Mouse (Mus musculus) c-Kit-positive CD71-positive TER-119-positive erythroid progenitor cells, embryonic 14.5 days (primary cell): ENCODE measurements around the gene Il33.

Source experiments
- DNase-seq: peaks from one replicate; pipeline ENCODE4 v3.0.0-alpha.2; 2013; ENCODE audit warnings: low spot score

Il33 gene

DNA sequence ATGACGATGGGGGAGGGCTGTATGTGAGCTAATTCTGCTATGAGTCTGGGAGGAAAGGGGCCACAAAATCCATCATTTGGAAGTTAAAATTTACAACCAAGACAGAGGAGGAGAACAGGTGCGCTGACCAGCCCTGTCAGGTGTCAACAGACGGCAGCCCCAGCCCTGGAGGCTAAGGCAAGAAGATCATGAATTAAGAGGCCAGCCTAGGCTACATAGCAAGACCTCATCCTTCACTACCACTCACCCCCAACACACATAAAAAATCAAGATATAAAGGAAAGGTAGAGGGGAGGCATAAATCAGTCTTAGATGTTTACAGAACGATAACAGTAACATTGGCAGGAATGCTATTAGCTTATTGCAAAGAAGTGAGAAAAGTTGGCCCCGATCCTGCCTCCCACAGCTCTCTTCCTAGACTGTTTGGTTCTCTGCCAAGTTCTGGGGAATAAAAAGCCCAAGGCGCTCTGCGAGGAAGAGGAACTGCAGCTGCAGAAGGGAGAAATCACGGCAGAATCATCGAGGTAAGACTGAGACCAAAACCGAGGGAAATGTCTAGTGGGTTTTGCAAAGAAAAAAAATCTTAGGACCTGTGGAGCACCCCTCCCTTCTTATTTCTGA, at the start of gene Il33:
Il33 (plus strand) TSS at position 477 of the 621 bp plus-strand sequence.
- no peak for DNase-seq

DNA sequence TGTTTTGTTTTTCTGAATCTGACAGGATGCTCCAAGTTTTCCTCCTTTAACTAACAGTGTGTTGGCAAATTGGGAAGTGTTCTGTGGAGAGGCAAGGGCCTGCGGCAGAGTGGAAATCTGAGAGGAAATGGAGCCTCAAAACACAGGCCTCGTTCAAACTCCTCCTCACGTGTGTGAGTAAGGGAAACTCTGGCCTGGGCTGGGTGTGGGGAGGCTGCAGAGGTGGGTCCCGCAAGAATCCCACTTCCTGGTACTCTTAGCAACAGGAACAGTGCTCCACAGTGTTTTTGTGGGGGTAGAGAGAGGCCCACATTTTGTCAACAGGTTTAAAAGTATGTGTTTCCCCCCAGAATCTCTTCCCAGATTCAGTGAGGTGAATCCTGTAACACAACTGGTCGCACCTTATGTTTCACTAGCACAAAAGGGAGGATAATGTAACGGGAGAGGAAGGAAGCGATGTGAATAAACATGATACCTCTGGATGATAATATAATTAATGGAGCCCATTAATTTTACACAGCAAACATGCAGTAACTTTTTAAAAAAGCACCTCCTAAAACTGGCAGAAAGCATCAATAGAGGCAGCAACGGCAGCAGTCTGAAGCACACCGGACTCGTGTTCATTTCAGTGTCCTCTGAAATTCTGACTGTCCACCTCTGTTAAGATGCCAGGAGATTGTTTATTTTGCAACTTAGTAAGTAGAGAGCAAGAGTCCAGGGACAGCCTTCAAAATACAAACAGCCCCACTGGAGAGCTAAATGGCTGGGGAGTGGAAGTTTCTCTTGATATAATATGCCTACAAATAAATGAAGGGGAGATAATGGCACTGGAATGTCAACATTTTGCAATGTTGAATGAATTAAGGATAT, 47.3 kb upstream of the Il33 start:
- no peak for DNase-seq

DNA sequence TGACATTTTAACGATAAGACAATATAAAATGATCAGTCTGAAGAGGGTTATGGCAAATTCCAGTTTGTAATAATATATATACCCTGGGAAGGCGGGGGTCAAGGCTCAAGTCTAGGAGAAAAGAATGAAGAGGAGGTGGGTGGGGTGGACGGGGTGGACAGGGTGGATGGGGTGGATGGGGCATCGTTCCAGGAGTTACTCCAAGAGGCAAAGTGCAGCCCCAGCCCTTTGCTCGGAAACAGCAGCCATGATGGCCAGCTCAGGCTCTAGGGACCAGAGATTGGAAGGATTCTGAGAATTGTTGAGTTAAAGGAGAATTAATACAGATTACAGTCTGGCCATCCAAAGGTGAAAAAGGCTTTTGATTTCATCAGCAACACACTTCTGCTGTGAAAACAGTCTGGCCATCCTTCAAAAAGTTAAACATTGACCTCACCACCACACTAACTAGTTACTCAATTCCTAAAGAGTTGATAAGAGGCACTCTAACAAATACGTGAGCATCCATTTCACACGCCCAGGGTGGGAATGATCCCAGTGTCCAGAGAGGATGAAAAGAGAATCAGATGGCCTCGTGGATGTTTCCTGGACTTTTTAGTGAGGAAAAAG, 45.9 kb upstream of the Il33 start:
- no peak for DNase-seq

DNA sequence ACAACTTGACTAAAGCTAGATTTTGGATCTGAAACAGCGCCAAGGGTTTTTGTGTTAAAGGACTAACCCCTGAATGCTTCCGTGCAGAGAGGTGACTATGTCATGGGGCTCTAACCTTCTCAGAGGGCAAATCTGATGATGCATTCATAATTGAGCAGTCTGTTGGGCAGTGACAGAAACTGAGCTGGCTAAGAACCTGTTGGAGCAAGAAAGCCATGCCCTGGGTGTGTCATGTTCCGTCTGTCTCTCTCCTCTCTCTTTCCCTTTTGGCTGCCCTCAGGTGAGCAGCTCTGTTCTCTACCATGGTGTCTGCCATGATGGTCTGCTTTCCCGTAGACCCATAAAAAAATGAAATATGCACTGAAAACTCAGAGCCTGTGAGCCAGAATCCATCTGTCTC, 44.0 kb upstream of the Il33 start:
- DNase-seq = no peak

DNA sequence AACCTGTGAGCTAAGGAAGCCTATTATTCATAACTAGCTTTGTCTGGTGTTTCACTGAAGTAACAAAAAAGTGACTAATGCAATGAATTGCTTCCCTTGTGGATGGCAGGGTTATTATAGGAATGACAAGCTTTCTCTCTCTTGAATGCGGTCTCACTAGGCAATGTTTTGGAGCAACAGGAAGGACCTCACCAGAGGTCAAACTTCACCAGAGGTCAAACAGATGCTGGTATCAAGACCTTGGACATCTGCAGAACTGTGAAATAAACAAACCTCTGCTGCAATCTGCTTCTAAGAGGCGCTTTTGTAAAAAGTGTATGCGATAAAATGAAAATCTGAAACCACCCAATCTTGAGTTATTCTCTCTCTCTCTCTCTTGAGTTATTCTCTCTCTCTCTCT, 42.2 kb upstream of the Il33 start:
- DNase-seq = no peak

DNA sequence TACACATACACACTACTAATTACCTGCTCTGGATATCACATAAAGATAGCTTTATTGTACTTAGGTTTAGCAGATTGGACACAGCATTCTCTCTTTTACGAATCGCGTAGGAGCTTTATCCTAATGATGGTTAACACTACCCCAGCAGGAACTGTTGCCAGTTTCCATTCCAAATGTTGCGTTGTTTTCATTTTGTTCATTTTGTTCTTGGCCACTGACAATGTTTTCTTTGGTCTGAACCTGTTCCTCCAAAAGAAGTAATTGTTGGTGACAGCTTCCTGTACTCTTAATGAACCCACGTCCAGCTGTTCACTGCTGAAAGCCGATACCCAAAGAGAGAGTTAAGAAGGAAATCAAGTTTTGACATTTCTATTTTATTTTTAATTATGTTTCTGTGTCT, 39.4 kb upstream of the Il33 start:
- DNase-seq = no peak

DNA sequence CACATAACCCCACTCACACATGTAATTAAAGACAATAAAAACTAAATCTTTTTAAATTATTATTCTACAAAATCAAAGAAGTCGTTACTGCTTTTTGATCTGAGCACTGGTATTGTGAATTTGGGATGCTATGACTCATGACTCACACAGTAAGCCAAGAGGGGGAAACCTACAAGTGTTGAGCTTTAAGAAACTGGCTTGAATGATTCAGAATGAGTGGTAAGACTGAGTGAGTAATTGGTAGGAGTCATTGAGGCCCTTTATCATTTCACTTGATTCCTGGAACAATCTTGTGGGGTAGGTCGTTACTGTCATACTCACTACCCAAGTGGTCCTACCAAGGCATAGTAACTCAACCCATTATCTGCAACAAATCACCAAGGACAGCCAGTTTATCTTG, 37.4 kb upstream of the Il33 start:
- no peak for DNase-seq

DNA sequence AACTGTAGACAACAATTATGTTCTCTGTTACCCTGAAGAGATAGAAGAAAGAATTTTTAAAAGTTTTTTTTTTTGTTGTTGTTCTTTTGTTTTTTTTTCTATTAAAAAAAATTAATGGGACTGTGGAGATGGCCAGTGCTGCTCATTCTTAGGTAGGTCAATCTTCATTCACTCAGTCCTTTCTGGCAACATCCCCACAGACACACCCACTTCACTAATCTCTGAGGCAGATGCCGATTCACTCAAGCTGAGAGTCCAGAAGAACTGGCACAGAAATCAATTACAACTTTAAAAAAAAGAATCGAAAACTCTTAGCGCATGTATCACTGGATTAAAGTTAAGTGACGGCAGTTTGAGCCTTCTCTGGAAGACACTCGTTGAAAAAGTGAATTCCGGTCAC, 36.0 kb upstream of the Il33 start:
- no peak for DNase-seq

DNA sequence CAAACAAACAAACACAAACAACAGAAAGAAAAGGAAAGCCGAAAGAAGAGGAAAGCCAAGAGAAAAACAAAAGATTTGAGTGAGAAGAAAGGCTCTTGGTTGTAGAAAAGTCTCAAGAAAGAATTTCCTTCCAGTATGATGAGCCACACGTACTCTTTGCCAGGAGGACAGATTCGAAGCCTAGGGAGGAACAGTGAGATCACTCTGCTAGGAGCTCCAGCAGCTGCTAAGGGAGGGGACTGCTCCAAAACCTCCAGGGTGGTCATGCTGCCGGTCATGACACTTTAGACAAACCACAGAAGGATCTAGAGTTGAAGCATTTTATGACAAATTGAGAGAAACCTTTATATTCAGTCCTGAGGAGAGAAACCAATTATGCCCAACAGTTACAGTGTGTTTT, 32.9 kb upstream of the Il33 start:
- no peak for DNase-seq

DNA sequence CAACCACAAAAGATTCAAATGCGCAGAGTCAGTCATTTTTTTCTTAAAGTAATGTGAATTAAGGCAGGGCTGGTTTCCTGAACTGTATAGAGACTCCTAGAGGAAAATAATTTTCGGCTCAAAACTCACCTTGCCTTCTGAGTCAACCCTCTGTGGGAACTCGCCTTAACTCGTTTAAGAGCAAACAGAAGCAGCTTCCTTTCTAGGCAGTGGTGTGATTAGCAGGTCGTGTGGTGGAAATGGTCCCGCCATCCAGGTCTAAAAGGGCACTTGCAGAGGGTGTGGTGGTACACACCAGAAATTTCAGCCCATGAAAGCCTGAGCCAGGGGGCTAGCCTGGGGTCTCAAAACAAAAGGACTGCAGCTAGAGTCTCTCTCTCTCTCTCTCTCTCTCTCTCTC, 32.1 kb upstream of the Il33 start:
- DNase-seq = no peak

DNA sequence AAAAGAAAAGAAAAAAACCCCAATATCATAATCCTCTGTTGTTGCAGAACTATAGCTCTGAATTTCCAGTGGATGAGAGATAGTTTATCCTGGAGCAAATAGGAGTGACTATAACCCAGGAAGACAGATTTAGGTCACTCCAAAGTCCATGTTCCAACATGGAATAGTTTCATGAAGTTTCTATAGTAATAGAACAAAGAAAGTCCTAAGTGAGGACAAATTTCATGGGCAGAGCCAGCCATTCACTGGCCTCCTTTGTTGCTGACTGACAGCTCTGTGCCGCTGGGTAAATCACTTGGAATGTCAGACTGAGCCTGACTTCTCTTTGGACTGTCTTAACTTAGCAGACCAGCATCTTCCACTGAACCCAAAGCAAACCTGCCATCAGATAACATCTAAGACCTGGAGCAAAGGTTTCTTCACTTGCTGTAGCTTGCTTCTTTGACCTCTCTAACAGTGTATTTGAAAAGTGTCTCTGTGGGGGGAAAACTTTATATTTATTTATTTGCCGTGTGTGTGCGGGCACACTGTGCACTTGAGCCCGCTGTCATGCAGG, 31.1 kb upstream of the Il33 start:
- DNase-seq = no peak

DNA sequence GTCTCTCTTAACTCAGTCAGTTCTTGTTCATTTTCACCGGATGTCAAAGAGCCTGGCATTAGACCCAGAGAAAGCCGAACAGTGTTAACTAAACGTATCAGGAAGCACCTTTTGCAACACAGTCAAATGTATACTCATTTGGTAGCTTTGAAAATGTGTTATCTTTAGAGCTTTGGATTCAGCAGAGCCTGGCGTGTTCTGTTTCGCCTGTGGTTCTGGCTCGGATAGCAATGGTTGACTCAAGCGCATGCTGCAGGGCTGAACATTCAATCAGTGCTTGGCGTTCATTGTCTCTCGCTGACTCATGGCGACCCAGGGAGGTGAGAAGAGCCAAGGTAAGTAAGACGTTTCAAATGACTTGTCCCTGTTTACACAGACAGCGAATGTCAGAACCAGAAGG, 30.5 kb upstream of the Il33 start:
- DNase-seq = no peak

DNA sequence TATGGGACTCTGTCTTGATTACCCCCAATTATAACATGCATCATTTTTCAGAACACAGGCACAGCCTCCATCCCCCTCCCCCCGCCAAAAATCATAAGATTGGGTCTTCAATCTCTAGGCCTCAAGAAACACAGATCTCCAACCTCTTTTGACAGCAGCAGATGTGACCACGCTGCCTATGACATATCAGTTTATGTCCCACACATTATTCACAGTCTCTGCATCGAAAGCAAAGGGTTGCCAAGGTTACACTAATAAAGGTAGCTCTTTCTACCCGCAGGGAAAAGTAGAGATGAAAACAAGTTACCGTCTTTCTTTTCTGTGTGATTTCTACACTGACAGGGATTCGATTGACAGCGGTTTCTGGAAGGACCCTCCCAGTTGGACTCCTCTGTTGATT, 29.9 kb upstream of the Il33 start:
- no peak for DNase-seq

DNA sequence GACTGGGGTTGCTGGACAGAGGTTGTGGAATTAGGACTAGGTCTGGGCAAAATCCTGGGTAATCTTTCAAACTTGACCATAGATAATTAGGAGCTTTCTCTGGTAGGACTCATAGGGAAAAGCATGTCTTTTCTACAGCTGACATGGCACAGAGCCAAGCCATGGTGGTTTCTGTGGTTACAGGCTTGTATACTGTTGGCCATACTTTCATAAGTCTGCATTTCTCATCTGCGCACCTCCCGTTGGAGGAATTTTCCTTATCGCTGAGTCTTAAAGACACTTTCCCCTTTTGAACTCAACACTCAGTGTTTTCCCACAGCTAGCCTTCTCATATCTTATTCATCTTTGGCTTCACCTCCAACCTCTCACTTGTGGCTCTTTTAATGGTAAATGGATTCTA, 24.6 kb upstream of the Il33 start:
- no peak for DNase-seq

DNA sequence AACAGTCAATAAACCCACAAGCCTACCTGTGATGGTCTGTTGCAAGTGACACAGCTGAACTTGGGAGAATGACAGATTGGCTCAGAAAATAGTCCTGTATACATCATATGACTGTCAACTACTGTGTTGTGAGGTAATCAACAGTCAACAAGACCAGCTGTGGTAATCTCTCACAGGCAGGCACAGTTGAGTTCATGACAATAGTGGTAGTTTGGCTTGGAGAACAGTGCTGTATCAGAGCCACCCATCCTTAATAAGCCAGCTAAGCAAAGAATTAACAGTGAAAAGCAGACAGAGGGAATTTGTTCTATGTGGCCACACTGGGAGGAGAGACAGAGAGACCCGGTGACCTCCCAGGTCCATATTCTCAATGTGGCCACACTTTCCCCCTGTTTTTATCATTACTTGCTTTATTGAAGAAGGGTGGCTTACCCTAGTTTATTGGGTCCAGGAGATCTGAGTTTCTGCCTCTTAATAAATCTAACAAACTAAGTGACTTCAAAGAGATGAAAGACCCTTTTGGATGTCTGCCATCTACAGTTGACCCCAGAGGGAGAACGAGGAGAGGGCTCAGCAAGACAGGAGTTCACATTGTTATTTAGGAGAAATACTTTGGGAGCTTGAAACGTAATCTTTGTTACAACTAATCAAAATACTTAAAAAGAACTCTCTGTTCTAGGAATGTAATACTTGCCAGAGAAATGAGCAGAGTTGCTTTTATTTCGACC, 22.4 kb upstream of the Il33 start:
- DNase-seq = no peak

DNA sequence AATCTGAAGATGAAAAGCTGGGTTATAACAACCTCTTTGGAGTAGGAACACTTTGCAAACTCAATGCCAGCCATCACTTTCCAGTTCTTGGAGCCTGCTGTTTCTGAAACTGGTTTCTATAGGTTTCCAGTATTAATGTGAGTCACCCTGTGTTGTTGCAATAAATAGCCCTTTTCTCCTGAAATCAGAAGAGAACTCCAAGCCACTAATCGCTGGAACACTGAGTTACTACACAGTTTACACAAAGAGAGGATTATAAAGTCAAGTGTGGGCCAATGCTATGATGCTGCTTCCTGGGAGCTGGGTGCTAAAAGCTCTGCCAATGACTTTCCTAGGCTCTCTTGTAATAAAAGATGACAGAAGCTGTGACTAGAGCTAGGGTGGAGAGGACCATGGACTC, 19.0 kb upstream of the Il33 start:
- no peak for DNase-seq

DNA sequence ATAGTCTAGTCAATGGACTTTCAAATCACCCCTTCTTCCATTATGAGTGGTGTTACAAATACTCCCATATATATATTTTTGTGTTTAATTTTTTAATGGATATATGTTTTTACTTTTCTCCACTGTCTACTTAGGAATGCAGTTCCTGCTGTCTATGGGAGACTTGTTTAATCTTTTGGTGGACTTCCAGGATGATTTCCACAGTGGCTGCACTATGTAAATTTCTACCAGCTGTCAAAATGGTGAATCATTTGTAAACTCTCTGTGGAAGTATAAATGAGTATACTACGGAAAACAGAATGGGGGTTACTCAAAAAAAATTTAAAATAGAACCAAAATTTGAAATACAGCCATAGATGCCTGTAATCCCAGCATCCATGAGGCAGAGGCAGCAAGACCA, 15.7 kb upstream of the Il33 start:
- no peak for DNase-seq

DNA sequence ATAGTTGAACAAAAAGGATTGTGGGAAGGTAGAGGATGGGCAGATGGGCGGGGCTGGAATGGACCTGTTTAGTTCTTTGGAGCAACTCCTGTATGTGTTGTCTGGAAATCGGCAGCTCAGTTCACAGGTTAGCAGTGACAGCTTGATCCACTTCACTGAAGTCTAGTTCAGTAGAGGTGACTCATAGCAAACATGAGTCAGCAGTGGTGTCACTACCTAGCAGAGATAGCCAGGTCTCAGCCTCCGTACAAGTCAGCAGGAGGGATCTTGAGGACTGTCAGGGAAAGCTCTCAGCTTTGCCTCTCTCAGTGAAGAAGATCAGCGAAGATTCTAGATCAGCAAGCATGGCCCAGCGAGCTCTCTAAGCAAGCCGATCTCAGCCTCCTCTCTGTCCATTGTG, 13.0 kb upstream of the Il33 start:
- DNase-seq = no peak

DNA sequence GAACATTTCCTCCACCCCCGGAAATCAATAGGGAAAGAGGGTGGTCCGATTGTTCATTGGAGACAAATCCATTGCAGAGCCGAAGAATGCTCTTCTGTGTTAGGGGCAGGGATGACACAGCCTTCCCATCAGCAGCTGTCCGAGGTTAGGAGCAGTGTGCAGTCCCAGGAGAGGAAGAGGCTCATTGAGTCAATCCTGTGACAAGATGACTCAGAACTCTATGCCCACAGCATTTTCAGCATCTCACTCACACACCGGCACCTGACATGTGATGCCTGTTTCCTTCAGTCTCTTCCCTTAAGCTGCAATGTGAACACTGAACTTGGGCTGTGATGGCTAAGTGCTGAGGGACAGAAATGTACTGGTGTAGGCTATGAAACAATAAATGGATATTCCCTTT, 7.5 kb upstream of the Il33 start:
- DNase-seq = no peak

DNA sequence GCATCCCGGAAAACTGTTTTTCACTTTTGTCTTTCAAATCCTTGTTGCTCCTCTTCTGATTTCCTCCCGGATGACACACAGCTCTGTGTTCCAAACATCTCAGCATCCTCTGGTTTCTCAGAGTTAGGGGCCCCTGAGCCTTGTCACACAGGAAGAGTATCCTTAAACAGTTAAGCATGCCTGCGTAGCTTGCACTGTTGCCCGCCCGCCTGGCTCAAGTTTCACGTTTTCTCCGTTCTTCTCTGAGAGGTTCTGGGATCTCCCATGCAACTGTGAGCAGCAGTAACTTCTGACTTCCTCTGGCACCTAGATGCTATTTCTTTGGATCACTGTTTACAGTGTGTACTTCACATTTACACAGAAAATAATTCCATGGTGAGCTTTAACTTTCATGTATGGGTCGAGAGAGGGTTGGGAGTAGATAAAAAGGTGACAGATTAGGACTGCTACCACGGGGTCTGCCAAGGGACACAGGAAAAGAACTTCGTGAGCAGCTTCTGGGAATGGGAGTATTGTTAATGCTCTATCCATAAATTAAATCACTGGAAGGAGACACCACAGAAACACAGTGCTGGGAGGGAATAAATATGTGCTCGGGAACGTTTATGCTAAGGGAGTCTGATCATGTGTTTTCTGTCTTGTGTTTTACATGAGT, 1.3 kb downstream of the Il33 start:
- DNase-seq = no peak

DNA sequence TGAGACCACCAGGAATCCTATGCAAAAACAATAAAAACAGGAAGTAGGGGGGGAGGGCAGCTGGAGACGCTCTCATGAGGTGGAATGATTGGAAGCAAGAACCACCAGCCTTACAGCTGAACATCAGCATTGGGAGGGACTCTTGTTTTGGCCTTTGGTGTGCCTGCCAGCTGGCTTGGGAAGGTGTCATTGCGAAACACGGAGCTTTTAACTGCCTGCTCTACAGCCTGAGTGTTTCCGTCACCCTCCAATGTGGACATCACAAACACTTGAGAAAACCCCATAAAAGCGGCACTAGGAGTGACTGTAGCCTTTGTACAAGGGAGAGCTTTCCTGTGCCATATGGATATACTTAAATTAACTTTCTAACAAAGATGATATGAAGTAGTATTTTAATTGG, 5.4 kb downstream of the Il33 start:
- no peak for DNase-seq

DNA sequence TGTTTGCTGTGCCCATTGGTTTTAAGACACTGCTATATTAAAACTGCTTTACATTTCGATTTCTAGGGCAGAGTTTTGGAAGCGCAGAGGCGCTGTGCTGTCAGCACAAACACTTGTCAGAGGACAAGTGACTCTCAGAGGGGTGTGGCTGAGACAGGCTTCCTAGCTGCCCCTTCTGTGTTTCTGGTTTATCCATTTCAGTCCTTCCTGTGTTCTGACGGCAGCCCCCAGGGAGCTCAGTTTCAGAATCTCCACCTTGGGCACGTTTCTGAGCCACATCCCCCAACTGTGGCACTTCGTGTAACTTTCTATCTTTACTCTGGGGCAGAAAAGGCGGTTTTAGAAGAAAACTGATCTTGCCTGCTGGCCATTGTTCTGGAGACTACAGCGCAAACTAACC, 12.5 kb downstream of the Il33 start:
- no peak for DNase-seq
